Mouse (Mus musculus) 416B (cell line): ENCODE results near the gene Mapk12.

Source experiments
- DNase-seq: peaks from one replicate; pipeline ENCODE4 v3.0.0; 2011; ENCODE audit warnings: low read depth

Gene Mapk12

GRCm38 (mm10) chr15:89140659-89141252 lies at the start of gene Mapk12:
Gene Mapk12, minus strand, starts transcription at chr15:89140703.
- no peak for DNase-seq

- DNase-seq = no peak
Measured at GRCm38 (mm10) chr15:89184937-89185227, 44.4 kb upstream of the Mapk12 start.

- no peak for DNase-seq
Measured at GRCm38 (mm10) chr15:89184141-89184936, 43.8 kb upstream of the Mapk12 start.

- DNase-seq = no peak
Measured at GRCm38 (mm10) chr15:89182842-89183241, 42.3 kb upstream of the Mapk12 start.

GRCm38 (mm10) chr15:89182328-89182741 lies 41.8 kb upstream of the Mapk12 start:
- DNase-seq = peak; percentile 70

- peak; percentile 75 for DNase-seq
Measured at GRCm38 (mm10) chr15:89181561-89182270, 41.2 kb upstream of the Mapk12 start.

- no peak for DNase-seq
Measured at GRCm38 (mm10) chr15:89180571-89181229, 40.2 kb upstream of the Mapk12 start, which contains the start of gene Plxnb2. Gene Plxnb2, minus strand, starts transcription at chr15:89180788.

- no peak for DNase-seq
Measured at GRCm38 (mm10) chr15:89180081-89180541, 39.6 kb upstream of the Mapk12 start.

- DNase-seq = no peak
Measured at GRCm38 (mm10) chr15:89179630-89179964, 39.1 kb upstream of the Mapk12 start.

GRCm38 (mm10) chr15:89178954-89179629 lies 38.6 kb upstream of the Mapk12 start:
- no peak for DNase-seq

GRCm38 (mm10) chr15:89178260-89178860 lies 37.9 kb upstream of the Mapk12 start:
- no peak for DNase-seq

GRCm38 (mm10) chr15:89177576-89178259 lies 37.2 kb upstream of the Mapk12 start:
- DNase-seq = peak; percentile 19

GRCm38 (mm10) chr15:89177121-89177520 lies 36.6 kb upstream of the Mapk12 start:
- peak; percentile 59 for DNase-seq

- no peak for DNase-seq
Measured at GRCm38 (mm10) chr15:89175411-89176155, 35.1 kb upstream of the Mapk12 start.

GRCm38 (mm10) chr15:89174889-89175339 lies 34.4 kb upstream of the Mapk12 start:
- no peak for DNase-seq

- DNase-seq = no peak
Measured at GRCm38 (mm10) chr15:89173906-89174214, 33.4 kb upstream of the Mapk12 start.

- DNase-seq = no peak
Measured at GRCm38 (mm10) chr15:89173024-89173905, 32.8 kb upstream of the Mapk12 start.

GRCm38 (mm10) chr15:89172276-89172935 lies 31.9 kb upstream of the Mapk12 start:
- no peak for DNase-seq
